Mouse (Mus musculus) cerebellum, adult 2 months (tissue): ENCODE measurements around the gene Vat1. TPM values are rescaled to one million over a fixed set of nuclear protein-coding genes. Genes with fewer than 3 reads are reported as not detected.
"Not testable (repeated sequence)": the region's sequence is repeated elsewhere in the genome, so short reads cannot be mapped to it uniquely, and the experiment has no call there.

Experiments used
- DNase-seq, 2 experiments: peaks; one replicate each; pipeline ENCODE4 v3.0.0; 2021
- H3K27ac ChIP-seq: fragments of 200-500 bp; 2 replicates; pipeline ENCODE4 v1.5.1; 2012; ENCODE audit warnings: low read length, control low read depth, inconsistent platforms; ENCODE audit not compliant: insufficient read depth
- H3K27me3 ChIP-seq: fragments of 200-500 bp; 2 replicates; pipeline ENCODE4 v1.6.1; 2012; ENCODE audit warnings: inconsistent platforms, mild to moderate bottlenecking, low read length, moderate library complexity; ENCODE audit not compliant: control insufficient read depth, insufficient read depth
- H3K4me1 ChIP-seq: fragments of 200-500 bp; 2 replicates; pipeline ENCODE4 v1.6.1; 2011; ENCODE audit warnings: low read length; ENCODE audit not compliant: control insufficient read depth, insufficient read depth
- H3K4me3 ChIP-seq: fragments of 200-500 bp; replicated peaks from 2 replicates; pipeline ENCODE3; 2011; ENCODE audit warnings: mild to moderate bottlenecking, low read depth, low read length, control low read depth; ENCODE audit not compliant: insufficient read depth
- CTCF ChIP-seq: fragments of 200-500 bp; IDR thresholded peaks from 2 replicates; pipeline ENCODE4 v1.5.1; 2011; ENCODE audit warnings: low read depth, mild to moderate bottlenecking, control low read depth, low read length, moderate library complexity, borderline replicate concordance; ENCODE audit not compliant: insufficient read depth
- POLR2A ChIP-seq: fragments of 200-500 bp; IDR thresholded peaks from 2 replicates; pipeline ENCODE4 v1.6.1; 2011; ENCODE audit warnings: low read length, control low read depth, borderline replicate concordance; ENCODE audit not compliant: insufficient read depth
- WGBS: fragments of 180-500 bp; shearing (Covaris S2); methylation state at CpG from one replicate; pipeline ENCODE4 v1.1.7; 2018; 5-methylcytosine and 5-hydroxymethylcytosine counted together
- polyA plus RNA-seq: library from polyadenylated mRNA; depleted of rRNA; stranded (reverse); fragments of >200 nt; gene quantifications from 2 replicates; pipeline ENCODE4 v1.2.3, GENCODE M21; 2012

Gene Vat1
- polyA plus RNA-seq, 1 experiment = 49.2 TPM

DNA sequence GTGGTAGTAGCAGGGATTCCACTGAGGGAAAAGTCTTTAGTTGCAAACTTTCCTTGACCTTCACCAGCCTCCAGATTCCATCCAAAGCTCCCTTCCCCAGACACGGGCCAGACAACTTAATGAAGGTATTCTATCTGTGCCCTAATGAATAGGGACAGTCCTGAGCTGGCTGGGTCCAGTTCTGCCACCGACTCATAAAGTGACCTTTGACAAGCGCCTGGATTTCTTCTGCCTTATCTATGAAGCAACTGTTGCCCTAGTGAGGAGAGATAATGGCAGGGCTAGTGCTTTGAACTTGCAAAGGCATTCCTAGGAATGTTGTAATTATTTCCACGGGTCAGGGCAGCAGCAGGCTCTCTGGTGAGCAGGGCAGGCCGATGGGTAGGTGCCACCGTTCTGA, 14.9 kb upstream of the Vat1 start:
- Histone ChIP-seq H3K4me1 (no peaks in the 10 kb centered on the region), H3K4me3 (no peak overlapping the region), H3K27me3 (no peaks in the 10 kb centered on the region), H3K27ac (no peak overlapping the region)
- 66% methylated on average over 6 of the region's 6 CpGs for WGBS
- TF ChIP-seq POLR2A = no peak
- TF ChIP-seq CTCF = no peak
- DNase-seq = no peak

DNA sequence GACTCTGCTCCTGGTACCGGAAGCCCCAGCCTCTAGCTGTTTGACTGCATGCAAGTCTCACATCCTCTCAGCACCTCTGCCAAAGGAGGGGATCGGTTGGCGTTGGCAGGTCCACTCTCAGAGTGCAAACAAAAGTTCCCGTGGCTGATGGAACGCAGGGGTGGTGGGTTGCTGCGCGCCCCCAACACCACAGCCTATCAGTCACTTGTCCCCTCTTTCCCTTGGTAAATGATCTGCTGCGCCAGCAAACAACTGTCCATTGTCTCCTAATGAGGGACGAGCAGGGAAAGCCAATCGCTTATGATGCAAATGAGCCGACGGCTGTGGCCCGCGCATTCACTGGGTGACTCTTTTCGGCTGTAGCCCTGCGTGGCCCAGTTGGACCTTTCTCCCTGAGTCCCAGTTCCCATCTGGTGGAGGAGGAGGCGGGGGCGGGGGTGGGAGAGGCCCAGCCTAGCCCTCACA, 13.2 kb upstream of the Vat1 start:
- Histone ChIP-seq H3K4me1 (no peaks in the 10 kb centered on the region), H3K27me3 (no peaks in the 10 kb centered on the region), H3K4me3 (no peak overlapping the region), H3K27ac (no peak overlapping the region)
- DNase-seq = peak in 1 of 2 experiments; percentile 22
- no peak for TF ChIP-seq POLR2A
- no peak for TF ChIP-seq CTCF
- WGBS = 9% methylated on average over 18 of the region's 18 CpGs

GRCm38 (mm10) chr11:101477552-101478211, 11.7 kb upstream of the Vat1 start:
- H3K27me3 ChIP-seq = no peaks in the 10 kb centered on the region
- H3K4me3 ChIP-seq = no peak overlapping the region
- 27% methylated on average over 10 of the region's 10 CpGs for WGBS
- H3K27ac ChIP-seq = no peak overlapping the region
- no peaks in the 10 kb centered on the region for H3K4me1 ChIP-seq
- no peak for DNase-seq
- TF ChIP-seq CTCF (no peak), POLR2A (no peak)

DNA sequence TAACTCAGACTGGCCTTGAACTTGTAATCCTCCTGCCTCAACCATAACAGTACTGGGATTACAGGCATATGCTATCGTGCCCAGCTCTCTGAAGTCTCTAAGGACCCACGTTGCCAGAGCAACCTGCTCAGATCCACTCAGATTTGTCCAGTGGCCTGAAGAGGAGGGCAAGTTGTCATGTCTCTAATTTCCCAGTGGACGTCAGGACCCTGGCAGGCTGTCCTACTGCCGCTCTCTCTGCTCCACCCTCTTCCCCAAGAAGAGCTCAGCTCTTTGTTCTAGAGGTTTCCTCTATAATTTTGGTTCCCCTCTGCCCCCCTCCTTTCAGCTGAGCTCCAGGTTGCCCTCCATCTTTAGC, 11.1 kb upstream of the Vat1 start:
- no peaks in the 10 kb centered on the region for H3K4me1 ChIP-seq
- H3K27me3 ChIP-seq = no peaks in the 10 kb centered on the region
- no peak for DNase-seq
- no peak overlapping the region for H3K4me3 ChIP-seq
- whole genome bisulfite sequencing = 19% methylated on average over 4 of the region's 4 CpGs
- TF ChIP-seq POLR2A = no peak
- no peak for TF ChIP-seq CTCF
- no peak overlapping the region for H3K27ac ChIP-seq

- not testable (repeated sequence) for DNase-seq, H3K4me3 ChIP-seq, H3K27me3 ChIP-seq, H3K27ac ChIP-seq, H3K4me1 ChIP-seq
- 80% methylated on average over 4 of the region's 4 CpGs for WGBS
Observed at GRCm38 (mm10) chr11:101476361-101476760, 10.3 kb upstream of the Vat1 start.

DNA sequence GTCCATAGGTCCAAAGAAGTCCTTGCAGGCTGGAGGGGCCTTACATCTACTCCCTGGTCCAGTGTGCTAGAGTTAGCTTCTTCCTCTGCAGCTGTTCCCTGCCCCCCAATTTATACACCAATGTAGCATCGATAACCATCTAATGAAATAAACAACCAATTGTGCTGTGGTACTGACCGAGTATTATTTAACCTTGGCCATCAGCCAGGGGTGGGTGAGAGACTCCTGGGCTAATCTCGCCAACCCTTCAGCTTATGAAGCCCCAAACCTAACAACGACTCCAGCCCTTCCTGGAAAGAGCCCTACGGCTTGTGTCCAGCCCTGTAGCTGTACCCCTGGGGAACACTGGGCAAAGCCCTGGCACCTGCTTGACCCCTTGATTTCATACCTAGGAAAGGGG, 8.3 kb upstream of the Vat1 start:
- no peaks in the 10 kb centered on the region for H3K27me3 ChIP-seq
- no peaks in the 10 kb centered on the region; the same call in 1 of the 2 replicates for H3K4me1 ChIP-seq
- H3K27ac ChIP-seq = no peak overlapping the region
- WGBS = 27% methylated on average over 5 of the region's 5 CpGs
- TF ChIP-seq POLR2A (no peak), CTCF (no peak)
- no peak for DNase-seq
- H3K4me3 ChIP-seq = no peak overlapping the region

DNA sequence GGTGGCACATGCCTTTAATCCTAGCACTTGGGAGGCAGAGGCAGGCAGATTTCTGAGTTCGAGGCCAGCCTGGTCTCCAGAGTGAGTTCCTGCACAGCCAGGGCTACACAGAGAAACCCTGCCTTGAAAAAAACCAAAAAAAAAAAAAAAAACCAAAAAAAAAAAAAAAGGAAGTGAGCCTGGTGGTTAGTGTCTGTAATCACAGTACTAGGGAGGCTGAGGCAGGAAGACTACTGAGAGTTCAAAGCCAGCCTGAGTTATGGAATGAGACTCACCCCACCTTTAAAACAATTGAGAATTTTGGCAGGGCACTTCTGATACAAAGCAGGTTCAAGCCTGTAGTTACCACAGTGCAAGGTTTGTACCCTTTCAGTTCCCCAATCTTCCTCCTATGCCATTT, 7.7 kb upstream of the Vat1 start:
- not testable (repeated sequence) for H3K27me3 ChIP-seq, H3K4me1 ChIP-seq, DNase-seq, H3K4me3 ChIP-seq, H3K27ac ChIP-seq
- 77% methylated on average over 1 of the region's 1 CpGs for WGBS

GRCm38 (mm10) chr11:101472336-101472735, 6.3 kb upstream of the Vat1 start:
- no peak for TF ChIP-seq POLR2A
- no peak for TF ChIP-seq CTCF
- Histone ChIP-seq H3K27ac (no peak overlapping the region), H3K4me3 (no peak overlapping the region), H3K4me1 (no peaks in the 10 kb centered on the region; the same call in 1 of the 2 replicates), H3K27me3 (no peaks in the 10 kb centered on the region)
- peak in 1 of 2 experiments; percentile 43 for DNase-seq
- 33% methylated on average over 7 of the region's 7 CpGs for WGBS

GRCm38 (mm10) chr11:101471926-101472325, 5.9 kb upstream of the Vat1 start:
- 23% methylated on average over 3 of the region's 3 CpGs for WGBS
- H3K27ac ChIP-seq = no peak overlapping the region; the same call in 1 of the 2 replicates

More at GRCm38 (mm10) chr11:101471926-101472325, 5.9 kb upstream of the Vat1 start:
- no peak for TF ChIP-seq POLR2A
- TF ChIP-seq CTCF = no peak
- Histone ChIP-seq H3K27me3 (no peaks in the 10 kb centered on the region), H3K4me1 (no peaks in the 10 kb centered on the region; the same call in 1 of the 2 replicates), H3K4me3 (no peak overlapping the region)
- DNase-seq = peak in 1 of 2 experiments; percentile 24
